10 mouse cellular contexts compared by ENCODE assay signal in genomic region chr5:140800288-140800923, GRCm38 (mm10). TPM values are rescaled to one million over a fixed set of nuclear protein-coding genes. Genes with fewer than 3 reads are reported as not detected.
DNase-seq lines count a peak whose midpoint lies in the region; ATAC-seq and TF ChIP-seq lines count a peak whose summit lies in the region.
"Had no signal": no experiment of that assay in that cellular context is flagged by ENCODE, and none has a peak within 500 bp of the region (broad histone marks: within the 10 kb centered on the region; RNA-seq: fewer than 3 reads in every experiment).

No protein-coding gene starts in this region.

- H3K4me2 ChIP-seq in lung, embryonic 14.5 days = no peak overlapping the region
- H3K4me2 ChIP-seq: forebrain, embryonic 13.5 days had no signal

- TF ChIP-seq POLR2A in heart, adult 2 months (IDR thresholded peaks at IDR 0.05; ENCODE audit: insufficient read depth, low read depth, low read length) = no peak

- peaks cover 12% of the 10 kb centered on the region for H3K79me2 ChIP-seq in heart, adult 2 months (replicated peaks; ENCODE audit: control insufficient read depth, insufficient read depth, low read length)

- no peaks in the 10 kb centered on the region for H3K9me3 ChIP-seq in heart, embryonic 10.5 days
- H3K9me3 ChIP-seq in lung, embryonic 14.5 days (ENCODE audit: low read depth, low read length) = no peaks in the 10 kb centered on the region
- H3K9me3 ChIP-seq: forebrain, embryonic 13.5 days had no signal

- 0 out of 2 replicates have a peak overlapping the region, but pooled peaks have one; percentile 41 for H3K9ac ChIP-seq in heart, adult 2 months (ENCODE audit: low read depth, low read length)
- no peak overlapping the region for H3K9ac ChIP-seq in lung, embryonic 14.5 days
- H3K9ac ChIP-seq: forebrain, embryonic 13.5 days had no signal

- peaks cover 21% of the 10 kb centered on the region for H3K36me3 ChIP-seq in heart, adult 2 months (ENCODE audit: control insufficient read depth, insufficient read depth, low read length)
- no peaks in the 10 kb centered on the region for H3K36me3 ChIP-seq in heart, embryonic 10.5 days
- H3K36me3 ChIP-seq in lung, embryonic 14.5 days (ENCODE audit: insufficient read depth) = 0 out of 2 replicates have a peak, but pooled peaks cover 3% of the 10 kb centered on the region

- H3K4me3 ChIP-seq in heart, adult 2 months = no peak overlapping the region
- H3K4me3 ChIP-seq in heart, embryonic 10.5 days = no peak overlapping the region
- no peak overlapping the region for H3K4me3 ChIP-seq in lung, embryonic 14.5 days (ENCODE audit: low read depth, low read length)
- H3K4me3 ChIP-seq: forebrain, embryonic 13.5 days had no signal

- no peaks in the 10 kb centered on the region for H3K27me3 ChIP-seq in heart, adult 2 months (ENCODE audit: control insufficient read depth, insufficient read depth, low read length)
- no peaks in the 10 kb centered on the region for H3K27me3 ChIP-seq in heart, embryonic 10.5 days (ENCODE audit: insufficient read depth, poor library complexity, severe bottlenecking)
- H3K27me3 ChIP-seq in lung, embryonic 14.5 days (ENCODE audit: insufficient read depth, low read length) = no peaks in the 10 kb centered on the region
- H3K27me3 ChIP-seq: forebrain, embryonic 13.5 days had no signal

- peak; percentile 9; the same call in 1 of the 2 replicates for TF ChIP-seq CTCF in heart, adult 2 months (IDR thresholded peaks at IDR 0.05)
- peak; percentile 16; the same call in 1 of the 2 replicates for TF ChIP-seq CTCF in lung, embryonic 14.5 days (IDR thresholded peaks at IDR 0.05; ENCODE audit: low read depth)

- WGBS in heart, adult 2 months = 27% methylated on average over 6 of the region's 6 CpGs
- 88% methylated on average over 6 of the region's 6 CpGs for WGBS in heart, embryonic 10.5 days
- WGBS in lung, embryonic 14.5 days = 50% methylated on average over 6 of the region's 6 CpGs

- peak in 1 of 2 experiments; percentile 37 for DNase-seq in heart, adult 2 months
- no peak for DNase-seq in heart, embryonic 10.5 days (ENCODE audit: low spot score)
- peak; percentile 86 for DNase-seq in lung, embryonic 14.5 days
- DNase-seq in lung, postnatal 14 days = no peak
- peak; percentile 29 to 40 for DNase-seq in adrenal gland, postnatal 36 days
- peak; percentile 32 for DNase-seq in lung, postnatal 25 days (ENCODE audit: low spot score)
- no peak for DNase-seq in right cerebral cortex, adult 18-20 months
- DNase-seq in T-cell, adult 2 months (ENCODE audit: low spot score) = no peak
- DNase-seq: kidney, adult 8-10 months had no signal

- peak; percentile 70 for ATAC-seq in lung, embryonic 14.5 days (ENCODE audit: insufficient read depth)
- ATAC-seq: forebrain, embryonic 13.5 days had no signal

- TF ChIP-seq EP300 in heart, adult 2 months (IDR thresholded peaks at IDR 0.05; ENCODE audit: insufficient read depth, low read depth, low read length) = peak; percentile 78

- intact Hi-C loops in heart, adult 2 months (cut with DNase I) = no loop called here

- H3K27ac ChIP-seq in heart, adult 2 months = peak overlapping the region; percentile 70
- H3K27ac ChIP-seq in heart, embryonic 10.5 days = no peak overlapping the region
- peak overlapping the region; percentile 67 for H3K27ac ChIP-seq in lung, embryonic 14.5 days (ENCODE audit: low read depth)
- H3K27ac ChIP-seq: forebrain, embryonic 13.5 days had no signal

- peaks cover 37% of the 10 kb centered on the region for H3K4me1 ChIP-seq in heart, adult 2 months (ENCODE audit: control insufficient read depth, insufficient read depth, low read length)
- peaks cover 69% of the 10 kb centered on the region for H3K4me1 ChIP-seq in heart, embryonic 10.5 days
- H3K4me1 ChIP-seq in lung, embryonic 14.5 days (ENCODE audit: insufficient read depth) = peaks cover 13% of the 10 kb centered on the region; the same call in 1 of the 2 replicates

RNA-seq across cellular contexts. Expression of gene Gna12, which starts 29.8 kb away (rescaled TPM):
- total RNA-seq in heart, adult 2 months (2021) = 100 to 1,000 TPM; 118 to 136 TPM
- polyA plus RNA-seq in heart, adult 2 months (2012; rRNA removed) = 117 and 136 TPM in 2 replicates
- polyA plus RNA-seq in heart, embryonic 10.5 days (2016; fragmentation: Nextera tagmentation; extraction: Ambion mirVana) = 12.5 and 17.6 TPM in 2 replicates
- 63.0 and 77.1 TPM in 2 replicates for polyA plus RNA-seq in lung, embryonic 14.5 days (2014; fragmentation: Nextera tagmentation; extraction: Ambion mirVana)
- total RNA-seq in adrenal gland, postnatal 36 days (2021) = 100 to 1,000 TPM; 119 to 155 TPM

Comparison
In these comparisons a context has a peak if more than half of its experiments do, and no peak if none do; other contexts are left out.
1. DNase-seq: peak in lung, embryonic 14.5 days (single experiment), adrenal gland, postnatal 36 days (2 of 2) and lung, postnatal 25 days (single experiment); none in heart, embryonic 10.5 days (single experiment), lung, postnatal 14 days (single experiment), right cerebral cortex, adult 18-20 months (single experiment) and T-cell, adult 2 months (single experiment).